In genomic region chr5:136396699-136397098, GRCm38 (mm10) we compare ENCODE assay signal across 25 mouse cellular contexts.
DNase-seq lines count a peak whose midpoint lies in the region; ATAC-seq and TF ChIP-seq lines count a peak whose summit lies in the region.
"Had no signal": no experiment of that assay in that cellular context is flagged by ENCODE, and none has a peak within 500 bp of the region (broad histone marks: within the 10 kb centered on the region; RNA-seq: fewer than 3 reads in every experiment).

No protein-coding gene starts in this region.

- TF ChIP-seq POLR2A in spleen, adult 2 months (IDR thresholded peaks at IDR 0.05; ENCODE audit: low read depth, low read length) = no peak

- no peak overlapping the region for H3K9ac ChIP-seq in heart, embryonic 11.5 days (ENCODE audit: low read depth, low read length)
- H3K9ac ChIP-seq in midbrain, embryonic 14.5 days (replicated peaks; ENCODE audit: low read length) = no peak overlapping the region
- H3K9ac ChIP-seq in hindbrain, embryonic 16.5 days (ENCODE audit: low read depth, low read length) = no peak overlapping the region
- H3K9ac ChIP-seq: forebrain, embryonic 12.5 days; hindbrain, embryonic 12.5 days; lung, embryonic 14.5 days; neural tube, embryonic 12.5 days had no signal

- H3K4me3 ChIP-seq in heart, embryonic 11.5 days (ENCODE audit: low read depth, low read length) = no peak overlapping the region
- no peak overlapping the region for H3K4me3 ChIP-seq in spleen, adult 2 months (ENCODE audit: extremely low read depth, insufficient read depth, insufficient read length)
- no peak overlapping the region for H3K4me3 ChIP-seq in midbrain, embryonic 14.5 days (replicated peaks; ENCODE audit: low read depth, low read length)
- no peak overlapping the region for H3K4me3 ChIP-seq in hindbrain, embryonic 16.5 days (ENCODE audit: low read length)
- H3K4me3 ChIP-seq: embryonic facial prominence, embryonic 10.5 days; forebrain, embryonic 12.5 days; heart, embryonic 10.5 days; hindbrain, embryonic 12.5 days; midbrain, embryonic 10.5 days; neural tube, embryonic 12.5 days had no signal

- DNase-seq in heart, adult 9 months (ENCODE audit: low spot score in 2 of 2) = no peak
- peak in 1 of 2 experiments; percentile 18 for DNase-seq in spleen, adult 2 months (ENCODE audit: low read depth in 1 of 2, low spot score in 2 of 2)
- DNase-seq in spleen, adult 18-20 months = no peak
- peak; percentile 64 for DNase-seq in splenic B cell, adult 2 months (ENCODE audit: low read depth, low spot score)
- no peak for DNase-seq in midbrain, embryonic 14.5 days
- DNase-seq: adrenal gland, postnatal 10 days; cerebellum, adult 11 months; cerebellum, postnatal 36 days; gastrocnemius, postnatal 36 days; heart, postnatal 10 days; kidney, adult 9 months; right cerebral cortex, adult 18-20 months; thymus, postnatal 14 days had no signal

- no peaks in the 10 kb centered on the region; the same call in 1 of the 2 replicates for H3K36me3 ChIP-seq in heart, embryonic 11.5 days (ENCODE audit: control insufficient read depth, insufficient read depth, low read length)
- H3K36me3 ChIP-seq in spleen, adult 2 months (ENCODE audit: control insufficient read depth, insufficient read depth, low read length) = peaks cover 1% of the 10 kb centered on the region; the same call in 1 of the 2 replicates
- H3K36me3 ChIP-seq in splenic B cell, adult 2 months (ENCODE audit: control insufficient read depth, insufficient read depth, low read length, poor library complexity, severe bottlenecking) = no peaks in the 10 kb centered on the region; the same call in 1 of the 2 replicates
- H3K36me3 ChIP-seq in midbrain, embryonic 14.5 days (ENCODE audit: control insufficient read depth, insufficient read depth, low read length) = peaks cover 4% of the 10 kb centered on the region; the same call in 1 of the 2 replicates
- H3K36me3 ChIP-seq in hindbrain, embryonic 16.5 days (ENCODE audit: control insufficient read depth, insufficient read depth, low read length) = no peaks in the 10 kb centered on the region
- H3K36me3 ChIP-seq: hindbrain, embryonic 12.5 days; neural tube, embryonic 12.5 days had no signal

- peak overlapping the region; percentile 6; the same call in 1 of the 2 replicates for H3K27ac ChIP-seq in heart, embryonic 11.5 days (ENCODE audit: low read depth, low read length)
- H3K27ac ChIP-seq in spleen, adult 2 months (ENCODE audit: insufficient read depth, low read length) = peak overlapping the region; percentile 7; the same call in 1 of the 2 replicates
- H3K27ac ChIP-seq in midbrain, embryonic 14.5 days (replicated peaks; ENCODE audit: low read depth, low read length) = no peak overlapping the region
- no peak overlapping the region for H3K27ac ChIP-seq in hindbrain, embryonic 16.5 days (ENCODE audit: low read depth, low read length)
- H3K27ac ChIP-seq: embryonic facial prominence, embryonic 10.5 days; forebrain, embryonic 12.5 days; heart, embryonic 10.5 days; hindbrain, embryonic 12.5 days; midbrain, embryonic 10.5 days; neural tube, embryonic 12.5 days had no signal

- H3K27me3 ChIP-seq in heart, embryonic 11.5 days (ENCODE audit: control insufficient read depth, insufficient read depth, low read length) = no peaks in the 10 kb centered on the region
- H3K27me3 ChIP-seq in spleen, adult 2 months (ENCODE audit: control insufficient read depth, insufficient read depth, low read length) = no peaks in the 10 kb centered on the region
- no peaks in the 10 kb centered on the region for H3K27me3 ChIP-seq in splenic B cell, adult 2 months (ENCODE audit: control insufficient read depth, insufficient read depth, low read length, poor library complexity, severe bottlenecking)
- no peaks in the 10 kb centered on the region for H3K27me3 ChIP-seq in midbrain, embryonic 14.5 days (ENCODE audit: control insufficient read depth, insufficient read depth, low read length)
- H3K27me3 ChIP-seq in hindbrain, embryonic 16.5 days (replicated peaks; ENCODE audit: control insufficient read depth, insufficient read depth, low read length) = no peaks in the 10 kb centered on the region
- H3K27me3 ChIP-seq: forebrain, embryonic 12.5 days; hindbrain, embryonic 12.5 days; neural tube, embryonic 12.5 days had no signal

- peaks cover 27% of the 10 kb centered on the region for H3K4me1 ChIP-seq in heart, embryonic 11.5 days (ENCODE audit: control insufficient read depth, insufficient read depth, low read length)
- peaks cover 9% of the 10 kb centered on the region for H3K4me1 ChIP-seq in spleen, adult 2 months (ENCODE audit: control insufficient read depth, insufficient read depth, insufficient read length)
- H3K4me1 ChIP-seq in midbrain, embryonic 14.5 days (ENCODE audit: control insufficient read depth, insufficient read depth, low read length) = no peaks in the 10 kb centered on the region
- no peaks in the 10 kb centered on the region for H3K4me1 ChIP-seq in hindbrain, embryonic 16.5 days (ENCODE audit: control insufficient read depth, insufficient read depth, low read depth, low read length)
- H3K4me1 ChIP-seq: forebrain, embryonic 12.5 days; midbrain, embryonic 10.5 days; neural tube, embryonic 12.5 days had no signal

- no peak overlapping the region for H3K4me2 ChIP-seq in heart, embryonic 11.5 days
- H3K4me2 ChIP-seq in midbrain, embryonic 14.5 days (ENCODE audit: low read length) = no peak overlapping the region
- no peak overlapping the region for H3K4me2 ChIP-seq in hindbrain, embryonic 16.5 days (ENCODE audit: low read length)
- H3K4me2 ChIP-seq: forebrain, embryonic 12.5 days; hindbrain, embryonic 12.5 days; liver, embryonic 11.5 days; lung, embryonic 14.5 days; neural tube, embryonic 12.5 days had no signal

- H3K9me3 ChIP-seq in heart, embryonic 11.5 days (replicated peaks; ENCODE audit: control insufficient read depth, low read length) = no peaks in the 10 kb centered on the region
- no peaks in the 10 kb centered on the region for H3K9me3 ChIP-seq in midbrain, embryonic 14.5 days (ENCODE audit: control insufficient read depth, low read length)
- H3K9me3 ChIP-seq in hindbrain, embryonic 16.5 days (ENCODE audit: control insufficient read depth, low read length) = no peaks in the 10 kb centered on the region
- H3K9me3 ChIP-seq: embryonic facial prominence, embryonic 10.5 days; forebrain, embryonic 12.5 days; heart, embryonic 10.5 days; hindbrain, embryonic 12.5 days; midbrain, embryonic 10.5 days; neural tube, embryonic 12.5 days had no signal

- no peak for TF ChIP-seq CTCF in spleen, adult 2 months (IDR thresholded peaks at IDR 0.05; ENCODE audit: extremely low read depth, insufficient read depth, insufficient read length, insufficient replicate concordance)

- WGBS in heart, embryonic 11.5 days (ENCODE audit: insufficient replicate concordance) = 94% methylated on average over 1 of the region's 1 CpGs
- 68% methylated on average over 1 of the region's 1 CpGs for WGBS in spleen, adult 2 months
- 86% methylated on average over 1 of the region's 1 CpGs for WGBS in midbrain, embryonic 14.5 days
- WGBS in hindbrain, embryonic 16.5 days = 95% methylated on average over 1 of the region's 1 CpGs

- no peak for ATAC-seq in heart, embryonic 11.5 days (replicated peaks; ENCODE audit: insufficient number of reproducible peaks, low FRiP score, low TSS enrichment)
- peak; percentile 60 for ATAC-seq in granulocyte monocyte progenitor cell, adult 5-6 weeks (replicated peaks; ENCODE audit: poor library complexity, severe bottlenecking)
- no peak for ATAC-seq in midbrain, embryonic 14.5 days (ENCODE audit: low FRiP score, low TSS enrichment)
- ATAC-seq in hindbrain, embryonic 16.5 days = no peak
- ATAC-seq: inflammation-experienced regulatory T-cells, adult 6 months had no signal

Comparison
In these comparisons a context has a peak if more than half of its experiments do, and no peak if none do; other contexts are left out.
1. H3K27ac ChIP-seq: peak in heart, embryonic 11.5 days (single experiment) and spleen, adult 2 months (single experiment); none in midbrain, embryonic 14.5 days (single experiment) and hindbrain, embryonic 16.5 days (single experiment).